Mouse (Mus musculus): ENCODE results near the gene Wasl.
A peak's percentile ranks its signal among the peaks of the same experiment; 100 is the strongest.

The Wasl gene

GRCm38 (mm10) chr6:24664867-24665458 lies at the start of gene Wasl:
Gene Wasl (minus strand): TSS chr6:24665009.
- DNase-seq (ENCODE audit: low read depth) = peak; percentile 99

DNA sequence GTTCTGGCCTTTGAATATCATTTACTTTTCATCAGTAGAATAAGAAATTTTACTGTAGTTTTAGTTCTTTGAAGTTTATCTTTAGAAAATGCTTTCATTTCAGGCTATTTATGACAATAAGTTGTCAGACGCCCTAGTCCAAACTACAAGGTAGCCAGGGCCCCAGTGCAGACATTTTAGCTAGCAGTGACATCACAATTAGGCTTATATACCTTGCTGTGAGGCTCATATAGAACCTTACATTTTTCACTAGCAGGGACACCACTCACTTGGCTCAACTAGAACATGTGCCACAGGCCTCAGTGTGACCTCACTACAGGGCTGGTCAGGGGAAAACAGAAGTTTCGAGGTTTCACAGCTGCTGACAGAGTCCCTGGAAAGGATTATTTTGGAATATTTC lies 42.7 kb upstream of the Wasl start:
- no peak for DNase-seq (ENCODE audit: low read depth)

DNA sequence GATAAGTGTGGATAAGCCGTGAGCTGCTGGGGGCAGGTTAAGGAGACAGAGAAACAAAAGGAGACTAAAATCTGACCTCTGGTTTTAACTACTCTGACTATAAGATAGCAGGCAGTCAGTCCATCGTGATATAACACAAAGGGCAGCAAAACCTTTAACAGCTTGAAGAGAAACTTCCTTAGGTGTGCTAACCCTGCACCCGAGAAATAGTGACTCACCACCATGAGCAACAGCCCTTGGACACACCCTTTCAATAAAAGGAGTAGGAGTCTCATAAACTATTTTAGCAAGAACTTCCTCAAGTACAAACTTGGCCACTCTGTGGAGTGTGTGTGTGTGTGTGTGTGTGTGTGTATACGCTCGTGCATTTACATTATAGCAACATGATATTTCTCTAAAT lies 42.3 kb upstream of the Wasl start:
- DNase-seq (ENCODE audit: low read depth) = no peak

DNA sequence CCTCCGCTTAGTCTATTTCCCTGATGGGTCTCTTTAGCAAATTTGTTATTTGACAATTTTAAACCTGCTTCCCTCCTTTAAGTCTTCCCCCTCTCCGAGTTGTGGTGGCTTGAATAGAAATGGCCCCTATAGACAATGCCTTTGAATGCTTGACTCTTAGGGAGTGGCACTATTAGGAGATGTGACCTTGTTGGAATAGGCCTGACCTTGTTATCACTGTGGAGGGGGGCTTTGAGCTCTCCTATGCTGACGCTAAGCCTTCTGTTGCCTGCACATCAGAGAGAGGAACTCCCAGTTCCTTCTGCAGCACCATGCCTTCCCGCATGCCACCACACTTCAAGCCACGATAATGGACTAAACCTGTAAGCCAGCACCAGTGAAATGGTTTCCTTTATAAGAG lies 32.4 kb upstream of the Wasl start:
- no peak for DNase-seq (ENCODE audit: low read depth)

DNA sequence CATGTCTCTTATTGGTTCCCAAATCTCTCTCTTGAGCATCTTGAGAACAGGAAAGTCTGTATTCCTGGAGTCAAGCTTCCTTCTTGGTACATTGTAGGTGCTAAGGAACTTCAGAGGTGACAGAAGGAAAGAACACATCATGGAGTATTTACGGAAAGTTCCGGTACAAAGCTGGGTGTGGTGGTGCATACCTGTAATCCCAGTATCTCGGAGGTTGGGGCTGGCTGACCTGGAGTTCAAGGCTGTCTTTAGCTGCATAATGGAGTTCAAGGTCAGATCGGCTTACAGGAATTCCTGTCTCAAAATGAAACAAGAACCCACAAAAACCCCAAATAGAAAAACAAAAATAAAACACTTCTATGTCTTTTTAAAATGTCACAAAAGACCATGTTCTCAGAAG lies 31.3 kb upstream of the Wasl start:
- no peak for DNase-seq (ENCODE audit: low read depth)

DNA sequence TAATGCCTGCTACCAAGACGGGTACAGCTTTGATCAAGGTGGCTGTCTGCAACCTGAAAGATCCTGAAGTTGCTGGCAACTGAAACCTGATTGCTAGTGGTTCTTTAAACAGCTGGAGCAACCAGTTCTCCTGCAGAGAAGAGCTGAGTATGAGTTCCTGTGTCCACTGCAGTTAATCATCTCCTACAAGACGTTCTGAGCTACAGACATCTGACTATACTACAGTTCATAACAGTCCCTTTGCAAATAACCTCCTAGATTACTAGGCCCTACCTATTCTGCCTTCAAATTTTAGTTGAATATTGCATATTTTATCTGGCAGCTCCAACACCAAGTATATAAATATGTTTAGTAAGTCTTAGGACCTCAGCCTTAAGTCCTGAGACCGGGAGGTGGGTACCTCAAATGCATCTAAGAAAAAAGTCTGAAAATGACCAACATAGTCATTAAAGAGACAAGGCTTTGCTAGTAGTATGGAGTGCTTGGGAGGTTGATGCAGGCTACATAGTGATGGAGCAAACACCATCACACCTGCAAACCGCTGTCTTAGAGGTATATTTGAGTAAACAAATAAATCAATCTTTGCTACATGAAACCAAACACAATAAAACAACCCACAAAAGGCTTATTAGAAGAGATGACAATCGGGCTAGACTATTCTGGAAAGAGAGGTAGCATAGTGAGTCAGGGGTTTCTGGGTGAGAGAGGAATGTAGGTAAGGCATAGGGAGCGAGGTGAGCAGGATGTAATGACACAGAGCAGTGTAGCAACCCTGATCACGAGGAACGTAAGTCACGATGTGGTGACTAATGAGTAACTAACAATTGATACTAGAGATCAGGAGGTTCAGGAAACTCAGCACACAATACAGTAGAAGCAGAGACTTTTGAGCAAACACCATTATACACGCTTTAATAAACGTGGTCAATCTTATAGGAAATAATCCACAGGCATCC lies 29.9 kb upstream of the Wasl start:
- no peak for DNase-seq (ENCODE audit: low read depth)

- no peak for DNase-seq (ENCODE audit: low read depth)
Measured at GRCm38 (mm10) chr6:24687871-24688270, 23.1 kb upstream of the Wasl start.

DNA sequence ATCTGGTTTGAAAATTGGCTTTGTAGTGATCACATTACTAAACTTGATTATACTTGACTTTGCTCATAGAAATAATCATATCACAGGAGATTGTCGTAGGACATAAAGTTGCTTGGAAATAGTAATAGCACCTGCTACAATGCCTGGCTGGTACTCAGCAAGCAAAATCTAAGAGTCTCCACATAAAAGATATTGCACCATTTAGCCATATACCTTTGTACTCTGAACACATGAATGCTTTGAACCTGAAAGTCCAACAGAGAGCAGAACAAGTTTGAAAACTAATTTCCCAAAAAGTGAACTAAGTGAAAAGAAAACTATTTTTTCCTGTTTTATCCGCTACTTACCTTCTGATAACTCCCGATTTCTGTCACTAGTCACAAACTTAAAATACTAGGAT lies 18.3 kb upstream of the Wasl start:
- DNase-seq (ENCODE audit: low read depth) = no peak

GRCm38 (mm10) chr6:24667829-24668228 lies 3.0 kb upstream of the Wasl start:
- DNase-seq (ENCODE audit: low read depth) = no peak

DNA sequence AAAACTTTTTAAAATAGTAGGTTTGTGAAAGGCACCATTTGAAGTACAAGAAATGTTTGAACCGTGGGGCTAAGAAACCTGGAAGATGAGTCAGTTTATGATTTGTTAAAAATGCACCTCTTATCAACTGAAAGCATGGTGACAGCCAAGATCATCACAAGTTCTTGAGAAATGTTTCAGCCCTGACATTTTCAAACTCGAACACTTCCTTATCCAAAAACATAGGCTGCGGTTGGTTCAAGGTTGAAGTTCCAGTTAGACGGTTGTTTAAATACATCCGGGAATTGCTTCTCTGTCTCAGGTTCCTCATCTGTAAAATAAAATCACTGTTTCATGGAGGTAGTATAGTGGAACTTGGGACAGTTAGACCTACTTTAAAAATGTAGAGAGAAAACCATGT lies 1.4 kb upstream of the Wasl start:
- DNase-seq (ENCODE audit: low read depth) = no peak

DNA sequence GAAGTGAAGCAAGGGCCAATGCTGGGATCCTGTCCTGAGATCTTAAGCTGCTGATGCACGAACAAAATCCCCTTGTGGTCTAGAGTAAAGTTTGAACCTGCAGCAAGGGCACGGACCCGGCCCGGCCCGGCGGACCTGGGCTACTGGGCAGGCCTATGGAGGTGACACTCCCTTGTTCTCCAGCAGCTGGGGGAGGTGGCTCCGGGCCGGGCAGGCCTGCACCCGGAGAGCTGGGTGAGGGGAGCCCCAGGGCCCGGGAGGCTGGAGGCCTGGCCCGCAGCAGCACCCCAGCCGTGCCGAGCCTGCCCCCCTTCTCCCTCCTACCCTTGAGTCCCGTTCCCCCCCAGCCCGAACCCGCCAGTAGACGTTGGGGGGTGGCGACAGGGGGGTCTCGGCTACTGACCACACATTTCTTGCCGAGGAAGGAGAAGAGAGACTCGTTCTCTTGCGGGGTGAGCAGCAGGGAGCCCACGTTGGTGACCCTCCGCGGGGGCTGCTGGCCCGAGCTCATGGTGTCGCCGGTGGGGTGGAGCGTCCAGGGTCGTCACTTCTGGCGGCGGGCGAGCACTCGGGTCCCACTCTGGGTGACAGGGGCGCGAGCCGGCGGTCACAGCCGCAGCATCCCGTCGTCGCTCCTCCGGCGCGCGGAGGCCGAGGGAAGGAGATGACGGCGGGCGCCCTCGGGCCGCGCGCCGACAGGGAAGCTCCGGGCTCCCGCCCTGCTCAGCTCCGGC lies 509 bp downstream of the Wasl start:
- DNase-seq (ENCODE audit: low read depth) = peak; percentile 57

DNA sequence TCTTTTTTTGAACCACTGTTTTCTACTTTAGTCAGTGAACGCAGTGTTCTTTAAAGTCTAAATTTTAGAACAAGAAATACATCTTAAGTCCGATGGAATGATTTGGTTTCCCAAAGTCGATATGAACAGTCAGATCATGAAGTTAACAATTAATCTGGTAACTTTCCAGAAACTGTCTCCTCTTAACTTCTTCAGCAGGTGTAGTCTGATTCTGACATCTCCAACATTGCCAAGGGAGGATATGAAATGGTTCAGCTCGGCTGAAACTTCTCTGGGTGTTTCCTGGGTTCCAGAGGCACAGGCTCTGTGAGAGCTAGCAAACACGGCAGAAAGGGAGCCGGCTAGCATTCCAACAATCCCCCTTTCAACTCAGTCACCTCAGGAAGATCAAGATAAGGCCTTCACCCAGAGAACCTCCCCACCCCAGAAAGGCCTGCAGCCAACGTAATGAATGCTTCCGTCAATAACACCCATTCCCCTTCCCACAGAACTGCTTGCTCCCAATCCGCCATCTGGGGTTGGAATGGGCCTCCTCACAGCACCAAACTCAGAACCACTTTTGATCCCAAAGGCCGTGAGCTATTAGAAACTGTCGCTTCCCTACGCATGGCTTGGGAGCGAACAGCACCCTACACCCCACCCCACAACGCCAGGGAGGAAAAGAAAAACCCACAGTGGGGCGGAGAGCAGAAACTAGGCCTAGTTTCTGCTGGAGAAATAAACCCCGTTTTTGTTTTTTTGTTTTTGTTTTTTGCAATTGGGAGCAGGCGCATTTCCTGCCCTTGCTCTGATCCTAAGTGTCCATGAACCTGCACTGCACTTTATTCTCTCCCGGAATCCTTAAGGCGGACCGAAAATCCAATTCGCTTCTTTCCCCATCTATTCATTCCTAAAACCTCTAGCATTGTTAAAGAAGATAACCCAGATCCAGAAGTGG lies 1.3 kb downstream of the Wasl start:
- peak; percentile 34 for DNase-seq (ENCODE audit: low read depth)

DNA sequence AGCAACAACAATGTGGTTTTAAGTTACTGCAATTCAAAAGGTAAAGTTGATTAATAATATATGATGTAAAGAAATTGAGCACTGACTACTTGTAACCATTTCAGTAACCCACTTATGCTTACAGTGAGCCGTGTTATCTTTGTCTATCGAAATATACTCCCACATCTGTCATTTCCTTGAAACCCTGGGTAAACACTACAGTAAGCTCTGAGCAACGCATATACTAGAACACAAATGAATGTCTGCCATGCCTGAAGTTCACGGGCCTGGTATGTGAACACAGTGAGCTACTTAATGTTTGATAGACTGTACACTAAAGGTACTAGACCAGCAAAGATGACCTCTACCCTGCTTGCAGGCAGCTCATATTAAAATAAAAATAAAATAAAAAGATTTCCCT lies 2.3 kb downstream of the Wasl start:
- DNase-seq (ENCODE audit: low read depth) = no peak

- DNase-seq (ENCODE audit: low read depth) = no peak
Measured at GRCm38 (mm10) chr6:24661879-24662278, 2.9 kb downstream of the Wasl start.

DNA sequence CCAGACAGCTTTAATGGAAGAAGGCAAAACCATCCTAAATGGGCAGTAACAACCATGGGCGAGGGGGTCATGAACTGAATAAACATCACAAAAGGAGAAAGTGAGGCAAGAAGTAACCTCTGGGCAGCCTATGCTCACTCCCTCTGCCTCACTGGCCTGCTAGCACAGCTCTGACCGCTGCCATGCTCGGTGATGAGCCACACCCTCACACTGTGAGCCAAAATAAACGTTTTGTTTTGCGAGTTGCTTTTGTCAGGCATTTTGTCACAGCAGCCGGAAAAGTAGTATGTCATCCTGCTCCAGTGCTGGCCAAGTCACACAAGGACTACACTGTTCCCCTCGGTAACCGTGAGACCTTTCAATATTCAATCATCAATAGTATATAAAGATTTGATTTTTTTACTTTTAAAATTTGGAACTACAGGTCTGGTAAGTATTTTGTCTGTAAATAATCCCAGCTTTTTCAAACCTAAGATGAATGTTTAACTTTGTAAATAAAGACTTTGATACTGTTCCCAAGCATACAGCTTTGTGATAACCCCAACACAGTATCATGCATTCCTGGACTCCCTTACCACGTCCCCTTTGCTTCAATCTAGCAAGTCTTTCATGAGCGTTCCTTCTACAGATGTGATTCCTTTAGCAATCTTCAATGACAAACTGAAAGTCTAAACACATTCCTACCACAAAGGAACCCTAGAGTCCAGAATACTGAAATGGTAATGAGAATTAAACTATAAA lies 7.0 kb downstream of the Wasl start:
- no peak for DNase-seq (ENCODE audit: low read depth)

DNA sequence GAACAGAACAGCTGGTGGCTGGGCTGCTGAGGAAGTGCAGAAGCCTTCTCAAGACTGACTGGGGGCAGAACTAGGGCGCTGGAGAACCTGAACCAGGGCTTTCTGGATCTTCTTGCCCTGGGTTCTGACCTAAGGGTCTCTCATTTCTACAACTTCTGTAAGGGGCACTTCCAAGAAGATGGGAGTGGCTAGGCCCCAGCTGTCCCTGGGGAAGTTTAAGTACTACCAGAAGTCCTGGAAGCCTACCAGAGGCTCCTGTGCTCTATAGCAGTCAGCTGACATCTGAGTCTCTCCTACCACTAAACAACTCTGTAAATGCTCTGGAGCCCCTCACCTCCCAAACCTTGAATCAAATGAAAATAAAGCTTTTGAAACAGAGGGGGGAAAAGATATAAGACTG lies 8.7 kb downstream of the Wasl start:
- peak; percentile 29 for DNase-seq (ENCODE audit: low read depth)

- DNase-seq (ENCODE audit: low read depth) = no peak
Measured at GRCm38 (mm10) chr6:24651538-24651937, 13.3 kb downstream of the Wasl start.

DNA sequence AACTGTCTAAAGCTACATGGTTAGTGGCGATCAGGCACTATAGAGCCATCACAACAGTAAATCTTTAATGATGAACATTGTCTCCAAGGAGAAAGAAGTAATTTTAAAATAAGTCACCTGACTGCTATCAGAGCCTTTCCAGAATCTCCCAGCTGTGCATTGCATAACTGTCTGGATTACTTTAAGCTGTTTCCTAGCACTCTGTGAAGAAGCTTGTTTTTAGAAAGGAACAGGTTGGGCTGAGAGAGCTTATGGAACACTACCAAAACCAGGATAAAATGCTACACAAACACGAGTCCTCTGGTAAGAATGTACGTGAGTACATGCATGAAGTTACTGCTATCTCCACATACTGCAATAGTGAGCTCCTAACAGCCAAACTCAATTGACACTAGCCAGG lies 14.1 kb downstream of the Wasl start:
- DNase-seq (ENCODE audit: low read depth) = peak; percentile 55

DNA sequence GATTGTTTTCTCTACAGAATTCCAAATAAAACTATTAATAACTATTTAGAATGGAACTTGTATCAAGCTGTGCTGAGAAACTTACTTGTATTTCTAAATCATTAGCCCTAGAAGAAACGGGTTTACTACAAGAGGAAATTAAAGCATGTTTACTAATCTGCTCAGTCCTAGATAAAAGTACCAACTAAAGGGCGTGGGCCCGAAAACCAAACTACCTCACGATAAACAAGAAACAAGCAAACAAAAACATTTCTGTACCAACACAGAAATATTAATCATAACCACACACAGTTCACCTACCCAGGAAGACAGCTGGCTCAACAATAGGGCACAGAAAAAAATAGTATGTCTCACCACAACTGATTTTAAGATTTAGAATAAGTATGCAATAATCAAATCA lies 16.4 kb downstream of the Wasl start:
- no peak for DNase-seq (ENCODE audit: low read depth)

DNA sequence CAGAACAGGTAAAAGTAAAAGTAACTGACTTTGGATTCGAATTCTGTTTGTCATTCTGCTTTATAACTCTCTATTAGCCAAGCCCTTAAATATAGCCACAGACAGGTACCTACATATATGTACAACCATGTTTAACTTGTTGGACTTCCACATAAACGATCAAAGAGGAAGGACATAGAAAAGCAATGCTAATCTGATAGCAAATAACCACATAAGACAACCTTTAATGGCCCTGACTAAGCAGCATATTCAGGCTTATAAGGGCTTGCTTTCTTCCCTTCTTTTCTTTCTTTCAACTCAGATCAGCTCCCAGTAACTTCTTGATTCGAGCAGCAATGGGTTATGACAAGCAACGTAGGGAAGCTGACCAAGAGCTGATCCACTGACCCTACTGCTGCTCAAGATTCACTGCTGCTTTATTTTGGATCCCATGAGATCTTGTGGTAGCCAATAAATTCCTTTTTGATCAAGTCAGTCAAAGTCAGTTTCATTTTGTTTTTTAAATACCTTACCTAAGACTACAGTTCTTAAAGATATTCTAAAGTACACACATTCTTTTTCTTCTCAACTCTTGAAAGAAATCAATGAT lies 17.6 kb downstream of the Wasl start:
- peak; percentile 56 for DNase-seq (ENCODE audit: low read depth)
